Mouse (Mus musculus): ENCODE results near the gene Sh2d3c.

The Sh2d3c gene

GRCm38 (mm10) chr2:32744272-32744982 lies 23.6 kb downstream of the Sh2d3c start:
- in situ Hi-C loops (cut with MboI; ENCODE audit: unreplicated experiment in 2 of 2): no loop called here

- in situ Hi-C loops (cut with MboI; ENCODE audit: unreplicated experiment in 2 of 2): no loop called here
These were observed 28.2 kb downstream of the Sh2d3c start for GRCm38 (mm10) chr2:32749082-32749481.

- in situ Hi-C loops (cut with MboI; ENCODE audit: unreplicated experiment in 2 of 2): loop anchor here (25.0 kb wide), 2 partner anchors 387 to 1938 kb away; partner anchors contain the start of genes 1700001O22Rik (in 1 of the 2), Garnl3 (in 1 of the 2) and Ntmt1 (in 1 of the 2)
These were observed 29.3 kb downstream of the Sh2d3c start for GRCm38 (mm10) chr2:32750199-32750598.

- in situ Hi-C loops (cut with MboI; ENCODE audit: unreplicated experiment in 2 of 2): loop anchor here (25.0 kb wide), 2 partner anchors 386 to 1939 kb away; partner anchors contain the start of genes 1700001O22Rik (in 1 of the 2), Garnl3 (in 1 of the 2) and Ntmt1 (in 1 of the 2)
These were observed 30.2 kb downstream of the Sh2d3c start for GRCm38 (mm10) chr2:32750887-32751664.

DNA sequence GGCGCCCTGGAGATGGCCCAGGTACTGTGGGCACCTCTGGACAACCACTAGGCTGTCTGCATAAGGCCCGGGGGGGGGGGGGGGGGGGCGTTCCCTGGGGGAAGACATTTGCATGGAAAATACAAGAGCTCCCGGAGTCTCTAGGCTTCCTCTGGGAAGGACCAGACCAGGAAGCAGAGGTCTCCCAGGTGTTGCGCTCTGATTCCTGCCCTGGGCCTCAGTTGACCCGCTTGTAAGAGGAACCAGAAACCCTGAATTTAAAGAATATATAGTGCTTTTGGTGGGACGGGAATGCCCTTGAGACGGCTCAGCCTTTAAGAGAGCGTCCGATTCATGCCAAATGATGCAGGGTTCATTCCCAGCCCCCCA lies 30.8 kb downstream of the Sh2d3c start:
- in situ Hi-C loops (cut with MboI; ENCODE audit: unreplicated experiment in 2 of 2): loop anchor here (25.0 kb wide), 2 partner anchors 386 to 1939 kb away; partner anchors contain the start of genes 1700001O22Rik (in 1 of the 2), Garnl3 (in 1 of the 2) and Ntmt1 (in 1 of the 2)

DNA sequence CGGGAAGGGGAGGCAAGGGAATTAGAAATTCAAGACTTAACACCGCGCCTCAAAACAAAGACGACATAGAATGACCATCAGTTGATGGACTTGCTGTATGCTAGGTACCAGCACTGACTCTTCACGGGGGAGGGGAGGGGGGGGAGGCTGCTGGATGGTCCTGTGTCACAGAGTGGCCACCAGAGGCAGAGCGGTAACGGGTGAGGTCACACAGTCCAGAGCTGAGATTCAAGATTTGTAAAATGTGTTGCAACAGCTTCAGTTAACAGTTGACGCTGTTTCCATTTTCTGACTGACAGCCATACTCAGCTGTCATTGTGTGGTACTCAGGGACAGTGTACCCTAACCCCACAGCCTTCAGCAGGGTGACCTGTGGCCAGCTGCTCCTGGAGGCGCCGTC lies 31.3 kb downstream of the Sh2d3c start:
- in situ Hi-C loops (cut with MboI; ENCODE audit: unreplicated experiment in 2 of 2): loop anchor here (25.0 kb wide), 2 partner anchors 385 to 1940 kb away; partner anchors contain the start of genes 1700001O22Rik (in 1 of the 2), Garnl3 (in 1 of the 2) and Ntmt1 (in 1 of the 2)

- in situ Hi-C loops (cut with MboI; ENCODE audit: unreplicated experiment in 2 of 2): loop anchor here (5.0 to 25.0 kb wide), 5 partner anchors 44 to 1944 kb away; partner anchors contain the start of genes Cdk9 (in 2 of the 2), 1700001O22Rik (in 1 of the 2), Garnl3 (in 1 of the 2) and Ntmt1 (in 1 of the 2)
These were observed 35.8 kb downstream of the Sh2d3c start for GRCm38 (mm10) chr2:32756674-32757055.

DNA sequence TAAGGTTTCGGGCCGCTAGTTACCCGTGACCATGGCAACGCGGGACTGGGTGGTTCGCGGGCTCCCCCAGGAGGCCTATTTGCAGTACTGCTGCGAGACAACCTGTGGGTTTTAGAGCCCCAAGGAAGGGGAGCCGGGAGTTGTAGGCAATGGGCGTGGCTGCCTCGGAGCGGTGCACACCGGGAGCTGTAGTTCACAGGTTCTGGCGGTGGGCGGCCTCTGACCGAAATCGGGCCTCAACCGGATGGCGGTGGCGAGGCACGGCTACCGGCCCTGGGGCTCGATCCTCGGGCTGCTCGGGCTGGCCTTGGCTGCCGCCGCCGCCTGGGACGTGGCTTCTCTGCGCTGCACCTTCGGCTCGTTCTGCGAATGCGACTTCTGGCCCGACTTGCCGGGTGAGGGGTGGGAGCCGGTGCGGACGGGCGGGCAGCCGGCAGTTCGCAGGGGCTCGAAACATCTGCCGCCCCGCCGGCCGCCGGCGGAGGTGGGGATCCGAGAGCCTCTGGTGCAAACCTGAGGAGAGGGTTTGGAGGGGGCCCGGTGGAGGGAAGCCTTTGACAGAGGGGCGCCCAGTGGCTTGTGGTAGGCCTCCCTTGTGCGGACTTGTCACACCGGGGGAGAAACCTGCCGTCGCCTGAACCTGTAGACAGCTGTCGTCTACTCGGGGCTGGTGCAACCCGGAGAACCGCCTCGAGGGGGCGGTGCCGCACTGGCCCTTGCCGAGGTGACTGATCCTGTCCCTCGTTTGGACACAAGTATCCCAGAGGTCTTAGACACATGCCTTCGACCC lies 36.4 kb downstream of the Sh2d3c start, which contains the start of gene Tor2a:
TSS of gene Tor2a (plus strand) at position 179 of the 790 bp plus-strand sequence.
- in situ Hi-C loops (cut with MboI; ENCODE audit: unreplicated experiment in 2 of 2): loop anchor here (5.0 to 25.0 kb wide), 5 partner anchors 45 to 1945 kb away; partner anchors contain the start of genes Cdk9 (in 2 of the 2), 1700001O22Rik (in 1 of the 2), Garnl3 (in 1 of the 2) and Ntmt1 (in 1 of the 2)

DNA sequence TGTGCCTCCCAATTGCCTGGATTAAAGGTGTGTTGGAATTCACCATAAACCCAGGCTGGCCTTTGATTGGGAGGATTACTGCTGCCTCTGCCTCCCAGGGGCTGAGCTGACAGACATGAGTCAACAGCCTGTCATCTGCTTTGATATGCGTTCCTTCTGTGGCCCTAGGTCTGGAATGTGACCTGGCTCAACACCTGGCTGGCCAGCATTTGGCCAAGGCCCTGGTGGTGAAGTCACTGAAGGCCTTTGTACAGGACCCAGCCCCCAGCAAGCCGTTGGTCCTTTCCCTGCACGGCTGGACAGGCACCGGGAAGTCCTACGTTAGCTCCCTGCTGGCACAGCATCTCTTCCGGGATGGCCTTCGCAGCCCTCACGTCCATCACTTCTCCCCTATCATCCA lies 37.6 kb downstream of the Sh2d3c start:
- in situ Hi-C loops (cut with MboI; ENCODE audit: unreplicated experiment in 2 of 2): loop anchor here (5.0 to 25.0 kb wide), 5 partner anchors 46 to 1946 kb away; partner anchors contain the start of genes Cdk9 (in 2 of the 2), 1700001O22Rik (in 1 of the 2), Garnl3 (in 1 of the 2) and Ntmt1 (in 1 of the 2)

DNA sequence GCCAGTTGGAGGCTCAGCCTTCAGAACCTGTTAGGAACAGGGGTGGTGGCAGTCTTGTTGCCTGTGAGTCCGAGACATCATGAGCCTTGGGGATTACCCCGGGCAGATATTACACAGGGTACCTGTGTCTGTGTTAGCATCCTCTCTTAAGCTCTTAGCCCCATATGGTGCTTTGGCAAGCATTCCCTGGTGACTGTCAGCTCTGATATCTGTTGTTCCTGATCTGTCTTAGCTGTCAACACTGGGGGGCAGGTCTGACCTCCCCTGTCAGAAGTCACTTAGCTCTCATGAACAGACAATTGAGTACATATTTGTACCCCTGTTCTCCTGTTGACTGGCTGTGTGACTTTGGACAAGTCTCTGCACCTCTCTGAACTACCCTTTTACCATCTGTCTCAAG lies 38.1 kb downstream of the Sh2d3c start:
- in situ Hi-C loops (cut with MboI; ENCODE audit: unreplicated experiment in 2 of 2): loop anchor here (5.0 to 25.0 kb wide), 5 partner anchors 47 to 1947 kb away; partner anchors contain the start of genes Cdk9 (in 2 of the 2), 1700001O22Rik (in 1 of the 2), Garnl3 (in 1 of the 2) and Ntmt1 (in 1 of the 2)

DNA sequence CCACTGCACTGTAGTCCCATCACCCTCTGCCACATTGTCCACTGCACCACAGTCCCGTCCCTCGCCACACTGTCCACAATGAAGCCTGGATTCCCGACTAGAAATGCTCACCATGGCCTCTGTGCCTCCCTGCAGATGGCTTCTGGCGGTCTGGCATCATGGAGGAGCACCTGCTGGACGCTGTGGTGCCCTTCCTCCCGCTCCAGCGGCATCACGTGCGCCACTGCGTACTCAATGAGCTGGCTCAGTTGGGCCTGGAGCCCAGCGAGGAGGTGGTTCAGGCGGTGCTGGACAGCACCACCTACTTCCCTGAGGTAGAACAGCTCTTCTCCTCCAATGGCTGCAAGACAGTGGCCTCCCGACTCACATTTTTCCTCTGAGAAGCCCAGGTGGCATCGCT lies 40.5 kb downstream of the Sh2d3c start:
- in situ Hi-C loops (cut with MboI; ENCODE audit: unreplicated experiment in 2 of 2): loop anchor here (25.0 kb wide), 2 partner anchors 376 to 1949 kb away; partner anchors contain the start of genes 1700001O22Rik (in 1 of the 2), Garnl3 (in 1 of the 2) and Ntmt1 (in 1 of the 2)

- in situ Hi-C loops (cut with MboI; ENCODE audit: unreplicated experiment in 2 of 2): loop anchor here (25.0 kb wide), 2 partner anchors 375 to 1950 kb away; partner anchors contain the start of genes 1700001O22Rik (in 1 of the 2), Garnl3 (in 1 of the 2) and Ntmt1 (in 1 of the 2)
These were observed 41.0 kb downstream of the Sh2d3c start for GRCm38 (mm10) chr2:32761859-32762258.

DNA sequence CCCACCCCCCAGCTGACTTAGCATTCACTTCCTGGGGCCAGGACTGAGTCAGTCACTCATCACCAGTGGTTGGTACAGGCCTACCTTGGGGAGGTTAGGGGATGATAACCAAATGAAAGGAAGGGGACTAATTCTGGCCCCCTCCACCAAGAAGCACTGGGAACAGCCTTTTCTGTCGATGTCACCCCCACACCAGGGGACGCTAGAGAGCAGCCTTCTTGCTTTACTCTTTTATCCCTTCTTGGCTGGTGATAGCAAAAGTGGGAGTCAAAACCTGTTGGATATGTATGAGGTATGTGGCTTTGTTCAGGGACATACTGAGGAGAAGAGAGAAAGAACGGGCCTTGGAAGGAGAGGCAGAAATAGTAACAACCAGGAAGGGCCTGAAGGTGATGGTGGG lies 42.5 kb downstream of the Sh2d3c start:
- in situ Hi-C loops (cut with MboI; ENCODE audit: unreplicated experiment in 2 of 2): loop anchor here (25.0 kb wide), 2 partner anchors 374 to 1951 kb away; partner anchors contain the start of genes 1700001O22Rik (in 1 of the 2), Garnl3 (in 1 of the 2) and Ntmt1 (in 1 of the 2)

DNA sequence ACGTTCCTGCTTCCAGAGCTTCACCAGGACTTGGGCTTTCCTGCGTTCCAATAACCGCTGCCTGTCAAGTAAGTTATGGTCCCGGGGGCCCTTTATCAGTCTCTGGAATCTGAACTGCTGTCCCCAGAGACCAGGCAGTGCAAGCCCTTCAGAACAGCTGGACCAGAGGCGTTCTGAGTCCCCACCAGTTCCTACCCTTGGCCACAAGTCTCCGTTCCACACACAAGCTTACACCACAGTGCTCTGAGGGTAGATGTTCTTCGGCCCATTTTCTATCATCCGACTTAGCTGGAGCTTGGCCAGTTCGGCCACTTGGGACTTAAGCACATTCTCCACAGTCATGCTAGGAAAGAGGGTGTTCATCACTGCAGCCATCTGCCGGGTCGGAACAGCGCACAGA lies 46.4 kb downstream of the Sh2d3c start:
- in situ Hi-C loops (cut with MboI; ENCODE audit: unreplicated experiment in 2 of 2): loop anchor here (25.0 kb wide), 2 partner anchors 370 to 1955 kb away; partner anchors contain the start of genes 1700001O22Rik (in 1 of the 2), Garnl3 (in 1 of the 2) and Ntmt1 (in 1 of the 2)

DNA sequence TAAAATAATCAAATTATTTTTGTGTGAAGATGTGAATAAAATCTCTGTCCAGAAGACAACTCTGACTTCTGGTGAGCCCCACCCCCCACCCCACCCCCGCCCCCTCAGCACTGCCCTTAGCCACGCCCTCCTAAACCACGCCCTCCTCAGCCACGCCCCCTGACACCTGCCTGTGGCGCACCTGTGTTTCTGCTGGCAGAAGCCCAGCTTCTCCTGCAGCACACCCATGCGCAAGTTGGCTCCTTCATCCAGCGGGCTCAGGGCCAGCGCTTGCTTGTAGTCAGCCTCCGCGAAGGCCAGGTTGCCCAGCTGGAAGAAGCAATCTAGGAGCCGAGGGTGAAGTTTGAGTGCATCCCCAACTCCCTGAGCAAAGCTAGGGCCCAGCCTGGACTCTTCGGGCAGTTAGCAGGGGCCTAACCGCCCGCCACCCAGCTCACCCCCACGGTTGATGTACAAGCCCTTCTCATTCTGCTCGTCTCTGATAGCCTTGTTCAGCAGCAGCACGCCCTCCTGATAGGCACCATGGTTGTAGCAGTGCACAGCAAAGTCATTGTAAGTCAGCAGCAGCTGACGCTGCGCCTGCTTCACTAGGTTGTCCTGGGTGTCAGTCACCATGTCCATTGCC lies 47.9 kb downstream of the Sh2d3c start:
- in situ Hi-C loops (cut with MboI; ENCODE audit: unreplicated experiment in 2 of 2): loop anchor here (25.0 kb wide), 2 partner anchors 369 to 1956 kb away; partner anchors contain the start of genes 1700001O22Rik (in 1 of the 2), Garnl3 (in 1 of the 2) and Ntmt1 (in 1 of the 2)

DNA sequence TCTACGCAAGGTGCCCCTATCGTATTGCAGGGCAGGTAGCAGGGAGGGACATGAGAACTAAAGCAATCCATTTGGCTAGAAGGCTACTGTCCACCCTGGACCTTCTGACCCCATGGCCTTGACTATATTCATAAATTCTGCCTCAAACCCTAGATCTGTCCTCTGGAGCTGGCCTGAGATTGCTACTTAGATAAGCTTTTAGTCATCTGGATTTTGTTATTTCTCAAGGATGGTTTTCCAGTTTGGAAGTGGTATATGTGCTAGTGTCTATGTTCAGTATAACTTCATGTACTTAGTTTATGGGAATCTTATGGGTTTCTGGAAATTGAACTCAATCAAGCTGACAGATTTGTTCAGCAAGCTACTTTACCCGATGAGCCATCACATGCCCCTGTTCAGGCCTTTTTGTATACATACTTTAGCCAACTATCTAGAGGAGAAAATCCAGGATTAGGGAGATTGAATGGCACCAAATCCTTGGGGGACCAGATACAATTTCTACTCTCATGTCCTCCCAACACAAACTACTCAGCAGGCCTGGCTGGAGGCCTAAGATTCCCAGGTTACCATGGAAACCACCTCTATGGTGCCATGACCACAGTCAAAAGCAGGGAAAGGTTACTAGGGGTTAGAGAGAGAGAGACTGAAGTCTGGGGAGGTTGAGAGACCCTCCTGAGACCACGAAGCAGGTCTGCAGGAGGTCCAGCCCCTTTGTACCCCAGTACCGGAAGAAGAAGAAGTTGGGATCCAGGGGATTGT lies 48.7 kb downstream of the Sh2d3c start:
- in situ Hi-C loops (cut with MboI; ENCODE audit: unreplicated experiment in 2 of 2): loop anchor here (10.0 to 25.0 kb wide), 3 partner anchors 155 to 1957 kb away; partner anchors contain the start of genes 1700001O22Rik (in 1 of the 2), Garnl3 (in 1 of the 2) and Ntmt1 (in 1 of the 2)

DNA sequence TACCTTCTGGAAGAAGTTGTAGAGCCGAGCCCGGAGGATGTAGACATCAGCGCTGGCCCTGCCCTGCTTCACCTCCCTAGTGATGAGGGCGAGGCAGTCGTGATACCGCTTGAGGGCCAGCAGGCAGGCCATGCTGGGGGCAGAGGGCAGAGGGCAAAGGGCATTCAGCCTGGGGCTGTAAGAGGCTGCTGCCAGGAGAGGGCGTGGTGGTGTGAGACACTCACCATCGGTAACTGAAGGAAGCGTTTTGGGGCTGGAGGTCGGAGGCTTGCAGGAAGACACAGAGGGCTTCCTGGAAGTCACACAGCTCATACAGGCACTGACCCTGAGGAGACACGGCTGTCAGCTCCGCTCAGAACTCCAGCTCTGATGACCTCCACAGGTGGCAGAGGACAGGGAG lies 51.0 kb downstream of the Sh2d3c start:
- in situ Hi-C loops (cut with MboI; ENCODE audit: unreplicated experiment in 2 of 2): loop anchor here (10.0 to 25.0 kb wide), 3 partner anchors 153 to 1960 kb away; partner anchors contain the start of genes 1700001O22Rik (in 1 of the 2), Garnl3 (in 1 of the 2) and Ntmt1 (in 1 of the 2)

Data from v-Abl transformed pro-B cells (cell line).